Mouse (Mus musculus) subcutaneous adipose tissue, adult 2 months (tissue): ENCODE data around the gene Psma2. TPM values are rescaled to one million over a fixed set of nuclear protein-coding genes. Genes with fewer than 3 reads are reported as not detected.

Source experiments
- polyA plus RNA-seq: library from polyadenylated mRNA; depleted of rRNA; stranded (reverse); fragments of >200 nt; gene quantifications from 2 replicates; pipeline ENCODE4 v1.2.3, GENCODE M21; 2012; ENCODE audit warnings: low replicate concordance; rRNA removed

Psma2 gene
- polyA plus RNA-seq: 44.1 TPM in 2 replicates

GRCm38 (mm10) chr13:14612926-14613529 is at the start of gene Psma2, which contains the start of gene Mrpl32:
Gene Psma2, plus strand, starts transcription at chr13:14613240.
Gene Mrpl32, minus strand, starts transcription at chr13:14613165.

GRCm38 (mm10) chr13:14629726-14630641 is 16.9 kb downstream of the Psma2 start, which contains the start of gene AW209491:
Gene AW209491, plus strand, starts transcription at chr13:14630154.

Other genes starting within 250 kb of the Psma2 start
- not detected in 2 replicates for gene Hecw1, start 90.0 kb upstream of the Psma2 start, polyA plus RNA-seq
- 7.5 and 12.3 TPM in 2 replicates for gene Mrpl32, start 75 bp upstream of the Psma2 start, polyA plus RNA-seq
- gene AW209491, start 16.9 kb downstream of the Psma2 start, polyA plus RNA-seq: 4.9 and 7.7 TPM in 2 replicates